Mouse (Mus musculus) brain, embryonic 14.5 days (tissue): ENCODE results near the gene Snrpg.

ENCODE experiments used
- CTCF ChIP-seq: fragments of 200-500 bp; IDR thresholded peaks from 2 replicates; pipeline ENCODE4 v1.5.1; 2012; ENCODE audit warnings: inconsistent platforms, mild to moderate bottlenecking, moderate library complexity, borderline replicate concordance; ENCODE audit not compliant: insufficient read depth, insufficient read length; ENCODE audit errors: extremely low read depth
- POLR2A ChIP-seq: fragments of 200-500 bp; IDR thresholded peaks from 2 replicates; pipeline ENCODE4 v1.6.1; 2012; ENCODE audit warnings: mild to moderate bottlenecking, inconsistent platforms, borderline replicate concordance; ENCODE audit not compliant: poor library complexity, insufficient read depth, insufficient read length, severe bottlenecking; ENCODE audit errors: extremely low read depth

DNA sequence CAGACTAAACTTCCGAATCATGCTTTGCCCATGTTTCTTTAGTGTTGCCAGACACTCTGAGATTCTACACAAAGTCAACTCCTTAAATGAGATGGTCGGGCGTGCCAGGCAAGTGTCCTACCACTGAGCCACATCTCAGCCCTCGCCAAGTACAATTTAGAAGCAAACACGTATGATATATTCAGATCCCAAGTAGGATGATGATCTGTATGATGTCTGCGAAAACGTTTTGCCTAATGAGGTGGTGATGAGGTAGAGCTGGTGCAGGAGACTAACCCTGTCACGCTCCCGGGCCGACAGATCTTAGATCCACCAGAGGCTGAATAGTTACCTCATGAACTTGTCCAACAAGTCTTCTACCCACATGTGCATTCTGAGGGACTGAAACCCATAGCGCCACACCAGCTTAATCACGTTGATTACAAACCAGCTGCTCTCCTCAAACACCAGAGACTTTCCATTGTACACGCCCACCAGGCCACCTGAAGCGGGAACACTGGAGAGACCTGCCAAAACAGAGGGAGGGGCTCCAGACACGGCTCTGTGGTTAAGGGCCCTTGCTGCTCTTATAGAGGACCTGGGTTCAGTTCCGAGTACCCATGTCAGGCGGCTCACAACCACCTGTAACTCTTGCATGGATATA lies 23.1 kb downstream of the Snrpg start:
- TF ChIP-seq CTCF, result no peak
- TF ChIP-seq POLR2A, result no peak
